Mouse (Mus musculus): ENCODE measurements around the gene Mrgprh.

DNA sequence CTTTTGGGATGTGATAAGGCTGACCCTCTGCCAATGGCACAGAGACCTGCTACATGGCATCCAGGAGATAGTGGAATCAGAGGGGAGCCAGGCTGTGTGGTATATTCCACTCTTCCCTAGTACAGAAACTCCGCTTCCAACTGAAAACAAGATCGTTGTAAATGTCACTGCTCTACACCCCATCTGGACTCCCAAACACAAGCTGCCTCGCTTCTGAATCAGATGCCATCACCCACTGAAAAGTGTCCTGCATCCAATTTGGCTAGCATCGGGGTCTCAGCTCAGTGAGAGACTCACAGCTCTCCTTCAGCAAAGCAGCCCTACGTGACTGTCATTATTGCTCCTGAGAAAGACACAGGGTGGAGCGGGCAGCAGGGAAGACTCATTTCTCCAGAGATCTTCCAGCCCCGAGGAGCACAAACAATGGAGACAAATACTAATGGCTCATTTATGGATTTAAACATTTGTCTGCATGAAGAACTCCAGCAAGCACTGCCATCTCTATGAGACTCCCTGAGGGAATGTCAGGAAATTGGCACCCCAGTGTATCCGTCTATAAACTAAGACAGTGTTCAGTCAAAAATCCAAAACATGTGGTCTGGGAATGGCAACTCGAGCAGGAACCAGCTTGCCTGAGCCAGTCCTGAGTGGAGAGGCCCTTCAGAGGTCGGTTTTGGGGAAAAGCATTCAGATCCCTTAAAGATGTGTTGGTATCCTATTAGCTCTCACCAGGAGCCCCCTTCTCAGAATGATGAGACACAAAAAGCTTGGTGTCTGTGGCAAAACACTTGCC lies 36.2 kb upstream of the Mrgprh start:
- TF ChIP-seq USF1 (IDR thresholded peaks at IDR 0.05; ENCODE audit: low read depth) (no peak), MAX (IDR thresholded peaks at IDR 0.05; ENCODE audit: low read depth) (no peak), POLR2A (IDR thresholded peaks at IDR 0.05; ENCODE audit: insufficient read length, low read depth) (no peak), TCF12 (IDR thresholded peaks at IDR 0.05; ENCODE audit: insufficient read depth, poor library complexity, severe bottlenecking) (no peak), POLR2AphosphoS2 (IDR thresholded peaks at IDR 0.05; ENCODE audit: insufficient read length, low read depth) (no peak), MYOD1 (IDR thresholded peaks at IDR 0.05; ENCODE audit: control insufficient read depth in 1 of 3, insufficient read length in 2 of 3, low read depth in 2 of 3) (no peak), MYOG (IDR thresholded peaks at IDR 0.05; ENCODE audit: control insufficient read depth in 1 of 3, insufficient read depth in 1 of 3, insufficient read length in 2 of 3, low read depth in 2 of 3) (no peak)

Data from myocyte (in vitro differentiated cells).